7 mouse cellular contexts compared by ENCODE assay signal in genomic region chr11:68385921-68386588, GRCm38 (mm10). TPM values are rescaled to one million over a fixed set of nuclear protein-coding genes. Genes with fewer than 3 reads are reported as not detected.
DNase-seq lines count a peak whose midpoint lies in the region; ATAC-seq and TF ChIP-seq lines count a peak whose summit lies in the region.

No protein-coding gene starts in this region.

- H3K4me2 ChIP-seq in heart, embryonic 16.5 days (ENCODE audit: low read depth, low read length): peak overlapping the region; percentile 93
- peak overlapping the region; percentile 64 for H3K4me2 ChIP-seq in myocyte (ENCODE audit: low read depth)

- H3K9ac ChIP-seq in heart, embryonic 16.5 days (ENCODE audit: low read length): peak overlapping the region; percentile 74

- H3K79me2 ChIP-seq in myocyte (ENCODE audit: control insufficient read depth, insufficient read depth): peaks cover 4% of the 10 kb centered on the region

- peak; percentile 20; the same call in 1 of the 2 replicates for ATAC-seq in heart, embryonic 16.5 days (replicated peaks; ENCODE audit: extremely low read depth, insufficient read depth, low FRiP score)
- no peak for ATAC-seq in erythroblast, adult 5-6 weeks (replicated peaks; ENCODE audit: low FRiP score, poor library complexity, severe bottlenecking)

- peaks cover 100% of the 10 kb centered on the region for H3K27me3 ChIP-seq in embryonic facial prominence, embryonic 10.5 days (replicated peaks; ENCODE audit: low read depth, poor library complexity, severe bottlenecking)
- peaks cover 34% of the 10 kb centered on the region for H3K27me3 ChIP-seq in heart, embryonic 16.5 days (ENCODE audit: control insufficient read depth, insufficient read depth, low read length)
- peaks cover 99% of the 10 kb centered on the region for H3K27me3 ChIP-seq in limb, embryonic 10.5 days (ENCODE audit: low read depth, poor library complexity, severe bottlenecking)
- no peaks in the 10 kb centered on the region for H3K27me3 ChIP-seq in myocyte (ENCODE audit: control insufficient read depth, insufficient read depth, insufficient read length)

- H3K36me3 ChIP-seq in embryonic facial prominence, embryonic 10.5 days (replicated peaks): no peaks in the 10 kb centered on the region
- H3K36me3 ChIP-seq in heart, embryonic 16.5 days (ENCODE audit: control insufficient read depth, insufficient read depth): no peaks in the 10 kb centered on the region
- H3K36me3 ChIP-seq in limb, embryonic 10.5 days: no peaks in the 10 kb centered on the region
- H3K36me3 ChIP-seq in myocyte (ENCODE audit: control insufficient read depth, insufficient read depth): no peaks in the 10 kb centered on the region

- H3K27ac ChIP-seq in embryonic facial prominence, embryonic 10.5 days (replicated peaks): peak overlapping the region; percentile 84
- peak overlapping the region; percentile 93 for H3K27ac ChIP-seq in heart, embryonic 16.5 days (ENCODE audit: low read length)
- peak overlapping the region; percentile 86 for H3K27ac ChIP-seq in limb, embryonic 10.5 days

- peak overlapping the region; percentile 75 for H3ac ChIP-seq in myocyte (ENCODE audit: control insufficient read depth, insufficient read length)

- peak overlapping the region; percentile 73 for H3K4me3 ChIP-seq in embryonic facial prominence, embryonic 10.5 days
- peak overlapping the region; percentile 85 for H3K4me3 ChIP-seq in heart, embryonic 16.5 days (ENCODE audit: low read length)
- peak overlapping the region; percentile 74 for H3K4me3 ChIP-seq in limb, embryonic 10.5 days
- H3K4me3 ChIP-seq in myocyte: peak overlapping the region; percentile 47

- peaks cover 72% of the 10 kb centered on the region for H3K4me1 ChIP-seq in embryonic facial prominence, embryonic 10.5 days
- H3K4me1 ChIP-seq in heart, embryonic 16.5 days (ENCODE audit: control insufficient read depth, insufficient read depth, low read length): peaks cover 21% of the 10 kb centered on the region
- H3K4me1 ChIP-seq in limb, embryonic 10.5 days: peaks cover 68% of the 10 kb centered on the region

- under 1% methylated on average over 68 of the region's 68 CpGs for WGBS in embryonic facial prominence, embryonic 10.5 days
- under 1% methylated on average over 56 of the region's 68 CpGs for WGBS in heart, embryonic 16.5 days
- under 1% methylated on average over 68 of the region's 68 CpGs for WGBS in limb, embryonic 10.5 days

- DNase-seq in right cerebral cortex, adult 18-20 months: peak; percentile 14
- no peak for DNase-seq in right cerebral cortex, postnatal 36 days (ENCODE audit: low spot score in 2 of 2)
- DNase-seq in embryonic facial prominence, embryonic 10.5 days (ENCODE audit: low spot score): no peak
- DNase-seq in limb, embryonic 10.5 days (ENCODE audit: low spot score): peak; percentile 81

- H3K9me3 ChIP-seq in embryonic facial prominence, embryonic 10.5 days: no peaks in the 10 kb centered on the region
- H3K9me3 ChIP-seq in heart, embryonic 16.5 days (replicated peaks; ENCODE audit: control insufficient read depth, low read length): no peaks in the 10 kb centered on the region
- no peaks in the 10 kb centered on the region for H3K9me3 ChIP-seq in limb, embryonic 10.5 days (replicated peaks)

- TF ChIP-seq POLR2A in myocyte (IDR thresholded peaks at IDR 0.05; ENCODE audit: insufficient read length, low read depth): no peak

TF ChIP-seq in myocyte, 11 proteins besides CTCF, POLR2A, EP300 and RAD21:
- TF ChIP-seq SRF (IDR thresholded peaks at IDR 0.05; ENCODE audit: control insufficient read depth, insufficient read length, low read depth): no peak

RNA-seq across cellular contexts. Expression of gene Ntn1, which starts 14.6 kb away (rescaled TPM):
- 7.4 and 8.2 TPM in 2 replicates for polyA plus RNA-seq in embryonic facial prominence, embryonic 10.5 days (2016; fragmentation: Nextera tagmentation; extraction: Ambion mirVana)
- polyA plus RNA-seq in heart, embryonic 16.5 days (2015; fragmentation: Nextera tagmentation; extraction: Ambion mirVana): 17.7 and 21.3 TPM in 2 replicates
- 4.8 and 7.7 TPM in 2 replicates for polyA plus RNA-seq in limb, embryonic 10.5 days (2016; fragmentation: Nextera tagmentation; extraction: Ambion mirVana)
- polyA plus RNA-seq in myocyte (2012; fragmentation: generic; extraction: Trizol): 15.6 TPM
- not detected in 2 replicates for total RNA-seq in erythroblast, adult 5-6 weeks (2015; ENCODE audit: low replicate concordance)
- not detected in 2 replicates for total RNA-seq in erythroblast, adult 5-6 weeks (2017; ENCODE audit: low replicate concordance)

RNA-seq across cellular contexts. Expression of gene Pik3r5, which starts 45.9 kb away (rescaled TPM):
- 0.69 and 1.3 TPM in 2 replicates for polyA plus RNA-seq in embryonic facial prominence, embryonic 10.5 days (2016; fragmentation: Nextera tagmentation; extraction: Ambion mirVana)
- 1.3 and 2.5 TPM in 2 replicates for polyA plus RNA-seq in heart, embryonic 16.5 days (2015; fragmentation: Nextera tagmentation; extraction: Ambion mirVana)
- 1.3 and 1.5 TPM in 2 replicates for polyA plus RNA-seq in limb, embryonic 10.5 days (2016; fragmentation: Nextera tagmentation; extraction: Ambion mirVana)
- polyA plus RNA-seq in myocyte (2012; fragmentation: generic; extraction: Trizol): 0.22 TPM
- 8.3 and 12.5 TPM in 2 replicates for total RNA-seq in erythroblast, adult 5-6 weeks (2015; ENCODE audit: low replicate concordance)
- total RNA-seq in erythroblast, adult 5-6 weeks (2017; ENCODE audit: low replicate concordance): 2.5 and 7.2 TPM in 2 replicates

Comparison
In these comparisons a context has a peak if more than half of its experiments do, and no peak if none do; other contexts are left out.
1. DNase-seq: peak in right cerebral cortex, adult 18-20 months (single experiment) and limb, embryonic 10.5 days (single experiment); none in right cerebral cortex, postnatal 36 days (0 of 2) and embryonic facial prominence, embryonic 10.5 days (single experiment).
2. Peak in every context shown above with its lines, with median percentiles within 50 percentile points of each other: H3K27ac ChIP-seq and H3K4me3 ChIP-seq.